7 mouse cellular contexts compared by ENCODE assay signal in genomic region chr2:152227051-152227481, GRCm38 (mm10). TPM values are rescaled to one million over a fixed set of nuclear protein-coding genes. Genes with fewer than 3 reads are reported as not detected.
A peak's percentile ranks its signal among the peaks of the same experiment; 100 is the strongest.
DNase-seq lines count a peak whose midpoint lies in the region; ATAC-seq and TF ChIP-seq lines count a peak whose summit lies in the region.

No protein-coding gene starts in this region.

- intact Hi-C loops in left cerebral cortex, postnatal 4 days (cut with DNase I), result no loop called here

- H3K4me2 ChIP-seq in forebrain, embryonic 16.5 days (ENCODE audit: low read length), result peak overlapping the region; percentile 53
- H3K4me2 ChIP-seq in hindbrain, embryonic 11.5 days (replicated peaks; ENCODE audit: low read depth, low read length), result peak overlapping the region; percentile 66

- peak overlapping the region; percentile 95 for H3K9ac ChIP-seq in forebrain, embryonic 16.5 days (replicated peaks; ENCODE audit: low read depth, low read length)
- peak overlapping the region; percentile 97 for H3K9ac ChIP-seq in hindbrain, embryonic 11.5 days (ENCODE audit: low read depth, low read length)

- peak; percentile 85 for DNase-seq in ZHBTc4 (ENCODE audit: low read depth, low spot score)
- DNase-seq in cerebellum, adult 11-12 months, result peak; percentile 78
- peak; percentile 78 for DNase-seq in hindbrain, embryonic 11.5 days (ENCODE audit: low spot score)
- DNase-seq in left cerebral cortex, postnatal 4 days, result peak; percentile 63
- peak; percentile 62 for DNase-seq in mesoderm, embryonic 11.5 days (ENCODE audit: low read depth, low spot score)

- peak overlapping the region; percentile 95 for H3K27ac ChIP-seq in forebrain, embryonic 16.5 days (ENCODE audit: low read length)
- H3K27ac ChIP-seq in hindbrain, embryonic 11.5 days (ENCODE audit: low read depth, low read length), result peak overlapping the region; percentile 98
- peak overlapping the region; percentile 94 for H3K27ac ChIP-seq in small intestine, adult 2 months (ENCODE audit: insufficient read depth, low read depth, low read length)

- WGBS in forebrain, embryonic 16.5 days, result under 1% methylated on average over 38 of the region's 38 CpGs
- under 1% methylated on average over 38 of the region's 38 CpGs for WGBS in hindbrain, embryonic 11.5 days
- under 1% methylated on average over 38 of the region's 38 CpGs for WGBS in small intestine, adult 2 months

- no peaks in the 10 kb centered on the region for H3K27me3 ChIP-seq in forebrain, embryonic 16.5 days (replicated peaks; ENCODE audit: control insufficient read depth, insufficient read depth, low read length)
- H3K27me3 ChIP-seq in hindbrain, embryonic 11.5 days (ENCODE audit: control insufficient read depth, insufficient read depth, low read length), result no peaks in the 10 kb centered on the region
- no peaks in the 10 kb centered on the region for H3K27me3 ChIP-seq in small intestine, adult 2 months (ENCODE audit: control insufficient read depth, insufficient read depth, low read length)

- no peak for TF ChIP-seq CTCF in small intestine, adult 2 months (IDR thresholded peaks at IDR 0.05; ENCODE audit: extremely low read depth, insufficient read length, insufficient replicate concordance, low read depth, low read length)

- TF ChIP-seq POLR2A in small intestine, adult 2 months (IDR thresholded peaks at IDR 0.05; ENCODE audit: low read depth, low read length), result no peak; the same call in 1 of the 2 replicates

- H3K9me3 ChIP-seq in forebrain, embryonic 16.5 days (ENCODE audit: control insufficient read depth, low read length), result no peaks in the 10 kb centered on the region
- H3K9me3 ChIP-seq in hindbrain, embryonic 11.5 days (ENCODE audit: control insufficient read depth, low read length), result no peaks in the 10 kb centered on the region

- H3K4me1 ChIP-seq in forebrain, embryonic 16.5 days (replicated peaks; ENCODE audit: control insufficient read depth, insufficient read depth, low read length), result peaks cover 17% of the 10 kb centered on the region
- H3K4me1 ChIP-seq in hindbrain, embryonic 11.5 days (replicated peaks; ENCODE audit: control insufficient read depth, insufficient read depth, low read length), result no peaks in the 10 kb centered on the region; the same call in 1 of the 2 replicates
- H3K4me1 ChIP-seq in small intestine, adult 2 months (ENCODE audit: control insufficient read depth, insufficient read depth, insufficient read length, low read length), result peaks cover 3% of the 10 kb centered on the region; the same call in 1 of the 2 replicates

- H3K36me3 ChIP-seq in forebrain, embryonic 16.5 days (ENCODE audit: control insufficient read depth, insufficient read depth), result no peaks in the 10 kb centered on the region
- no peaks in the 10 kb centered on the region for H3K36me3 ChIP-seq in hindbrain, embryonic 11.5 days (ENCODE audit: control insufficient read depth, insufficient read depth, low read length)
- 0 out of 2 replicates have a peak, but pooled peaks cover 1% of the 10 kb centered on the region for H3K36me3 ChIP-seq in small intestine, adult 2 months (ENCODE audit: control insufficient read depth, insufficient read depth, low read length)

- peak overlapping the region; percentile 70 for H3K4me3 ChIP-seq in forebrain, embryonic 16.5 days (replicated peaks; ENCODE audit: low read length)
- peak overlapping the region; percentile 97 for H3K4me3 ChIP-seq in hindbrain, embryonic 11.5 days (ENCODE audit: low read depth, low read length)
- H3K4me3 ChIP-seq in small intestine, adult 2 months (ENCODE audit: low read depth, low read length), result peak overlapping the region; percentile 93

- peak; percentile 81 for ATAC-seq in forebrain, embryonic 16.5 days
- peak; percentile 85 for ATAC-seq in hindbrain, embryonic 11.5 days (ENCODE audit: low FRiP score)

RNA-seq across cellular contexts. Expression of gene Csnk2a1, which starts 0.4 kb away (rescaled TPM):
- 123 and 137 TPM in 2 replicates for polyA plus RNA-seq in forebrain, embryonic 16.5 days (2015; fragmentation: Nextera tagmentation; extraction: Ambion mirVana)
- 70.3 and 135 TPM in 2 replicates for polyA plus RNA-seq in hindbrain, embryonic 11.5 days (2014; fragmentation: Nextera tagmentation; extraction: Ambion mirVana)
- total RNA-seq in left cerebral cortex, postnatal 4 days (2021), result 100 to 1,000 TPM; 142 to 148 TPM
- 2.6 and 10.1 TPM in 2 replicates for polyA plus RNA-seq in small intestine, adult 2 months (2012; rRNA removed)

Comparison
In these comparisons a context has a peak if more than half of its experiments do, and no peak if none do; other contexts are left out.
1. Peak in every context shown above with its lines: DNase-seq, ATAC-seq, H3K4me3 ChIP-seq and H3K27ac ChIP-seq.